In genomic region chr7:4651581-4651980, GRCm38 (mm10) we compare ENCODE assay signal across 15 mouse cellular contexts. TPM values are rescaled to one million over a fixed set of nuclear protein-coding genes. Genes with fewer than 3 reads are reported as not detected.
DNase-seq lines count a peak whose midpoint lies in the region; ATAC-seq and TF ChIP-seq lines count a peak whose summit lies in the region.
"Had no signal": no experiment of that assay in that cellular context is flagged by ENCODE, and none has a peak within 500 bp of the region (broad histone marks: within the 10 kb centered on the region; RNA-seq: fewer than 3 reads in every experiment).

No protein-coding gene starts in this region.

- no peak for TF ChIP-seq EP300 in stomach, postnatal 0 days (optimal IDR thresholded peaks at IDR 0.05)

- no peak overlapping the region for H3K4me2 ChIP-seq in stomach, postnatal 0 days (replicated peaks; ENCODE audit: low read depth)
- H3K4me2 ChIP-seq: heart, embryonic 11.5 days had no signal

- H3K4me1 ChIP-seq in stomach, postnatal 0 days (replicated peaks; ENCODE audit: control insufficient read depth, insufficient read depth): 0 out of 2 replicates have a peak, but pooled peaks cover 7% of the 10 kb centered on the region

- no peak for TF ChIP-seq CTCF in stomach, postnatal 0 days (IDR thresholded peaks at IDR 0.05; ENCODE audit: low read depth)

- no peaks in the 10 kb centered on the region for H3K27me3 ChIP-seq in stomach, postnatal 0 days (ENCODE audit: control insufficient read depth, insufficient read depth, low read length)

- peak; percentile 26 for DNase-seq in kidney, adult 11 months
- DNase-seq in kidney, adult 18-20 months: no peak
- DNase-seq in CD4-positive helper T cell, adult 2 months (ENCODE audit: low read depth, low spot score): peak; percentile 82
- DNase-seq in induced T-regulatory cell, adult 2 months (ENCODE audit: low read depth): peak; percentile 78
- DNase-seq in stomach, postnatal 0 days (ENCODE audit: low spot score): no peak
- DNase-seq in embryo, embryonic 9.5 days (ENCODE audit: extremely low spot score): no peak
- DNase-seq in MN1 (ENCODE audit: low spot score): no peak
- no peak for DNase-seq in right cerebral cortex, postnatal 10 days (ENCODE audit: low spot score in 2 of 2)
- DNase-seq: cerebellum, postnatal 36 days; layer of hippocampus, postnatal 36 days; liver; retina, postnatal 1 day had no signal

- WGBS in stomach, postnatal 0 days: 56% methylated on average over 8 of the region's 8 CpGs

- H3K36me3 ChIP-seq in stomach, postnatal 0 days (ENCODE audit: control insufficient read depth, insufficient read depth, low read length): peaks cover under 1% of the 10 kb centered on the region

- peak; percentile 43; the same call in 1 of the 2 replicates for ATAC-seq in stomach, postnatal 0 days (ENCODE audit: low FRiP score, low TSS enrichment)

- H3K4me3 ChIP-seq in stomach, postnatal 0 days (ENCODE audit: low read depth, low read length): no peak overlapping the region
- H3K4me3 ChIP-seq: erythroblast, embryonic 14.5 days; myocyte had no signal

- H3K9me3 ChIP-seq in stomach, postnatal 0 days (ENCODE audit: control insufficient read depth, low read length): no peaks in the 10 kb centered on the region

- H3K27ac ChIP-seq in stomach, postnatal 0 days (replicated peaks): no peak overlapping the region

- no peak overlapping the region for H3K9ac ChIP-seq in stomach, postnatal 0 days (ENCODE audit: low read length)

RNA-seq across cellular contexts. Expression of gene Ppp6r1, which starts 7.2 kb away (rescaled TPM):
- polyA plus RNA-seq in stomach, postnatal 0 days (2015; fragmentation: Nextera tagmentation; extraction: Ambion mirVana): 3.9 and 6.2 TPM in 2 replicates

RNA-seq across cellular contexts. Expression of gene Tmem86b, which starts 20.4 kb away (rescaled TPM):
- 0.22 and 0.23 TPM in 2 replicates for polyA plus RNA-seq in stomach, postnatal 0 days (2015; fragmentation: Nextera tagmentation; extraction: Ambion mirVana)

RNA-seq across cellular contexts. Expression of gene Hspbp1, which starts 33.3 kb away (rescaled TPM):
- polyA plus RNA-seq in stomach, postnatal 0 days (2015; fragmentation: Nextera tagmentation; extraction: Ambion mirVana): 59.1 and 60.7 TPM in 2 replicates

RNA-seq across cellular contexts. Expression of gene Brsk1, which starts 38.8 kb away (rescaled TPM):
- 0.36 and 0.42 TPM in 2 replicates for polyA plus RNA-seq in stomach, postnatal 0 days (2015; fragmentation: Nextera tagmentation; extraction: Ambion mirVana)

RNA-seq across cellular contexts. Expression of gene Ptprh, which starts 47.7 kb away (rescaled TPM):
- polyA plus RNA-seq in stomach, postnatal 0 days (2015; fragmentation: Nextera tagmentation; extraction: Ambion mirVana): 1.9 TPM in 2 replicates
- polyA plus RNA-seq: erythroblast, embryonic 14.5 days; heart, embryonic 11.5 days; myocyte had no signal

Comparison
In these comparisons a context has a peak if more than half of its experiments do, and no peak if none do; other contexts are left out.
1. DNase-seq: peak in kidney, adult 11 months (single experiment), CD4-positive helper T cell, adult 2 months (single experiment) and induced T-regulatory cell, adult 2 months (single experiment); none in kidney, adult 18-20 months (single experiment), stomach, postnatal 0 days (single experiment), embryo, embryonic 9.5 days (single experiment), MN1 (single experiment) and right cerebral cortex, postnatal 10 days (0 of 2).